Mouse (Mus musculus) E14TG2a.4 (cell line): ENCODE data around the gene Zfhx2.

Experiments used
- CTCF ChIP-seq: conservative IDR thresholded peaks from 2 replicates; pipeline ENCODE4 v1.5.1; 2014; ENCODE audit warnings: low read length
- POU5F1 ChIP-seq: IDR thresholded peaks from 2 replicates; pipeline ENCODE4 v1.6.1; 2014; ENCODE audit warnings: low read length, borderline replicate concordance

GRCm38 (mm10) chr14:55135676-55136075, 43.6 kb upstream of the Zfhx2 start:
- no peak for TF ChIP-seq CTCF
- TF ChIP-seq POU5F1, result no peak
